Mouse (Mus musculus) embryonic stem cell, embryonic (primary cell): ENCODE data around the gene Large2.

Experiments used
- CTCF ChIA-PET, 4 experiments: fragments of 300-600 bp in 2 of 4; fragments of 350-600 bp in 2 of 4; sonication (Branson Sonifier 250); formaldehyde crosslinking; loops; one replicate each; lab custom pipeline; 2022; ENCODE audit warnings: inconsistent platforms in 2 of 4; lab: Charles Lee
- POLR2A ChIA-PET, 4 experiments: fragments of 300-600 bp in 2 of 4; fragments of 350-600 bp in 2 of 4; sonication (Branson Sonifier 250); formaldehyde crosslinking; loops; one replicate each; lab custom pipeline; 2022; ENCODE audit warnings: antibody characterized with exemption in 4 of 4, inconsistent platforms in 1 of 4; lab: Charles Lee

Gene Large2

GRCm38 (mm10) chr2:92374514-92374913 is at the start of gene Large2, which contains the start of gene Pex16:
Gene Large2 (minus strand): TSS chr2:92374869.
Gene Pex16 (plus strand): TSS chr2:92374676.
- POLR2A ChIA-PET = interaction anchor here in 3 of 4 experiments (0.6 to 13.4 kb wide), 45 partner anchors 8 to 1784 kb away, joined by 3 to 178 read pairs (median 5); partner anchors contain the start of genes Cry2 (in 2 of the 3), Mapk8ip1 (in 2 of the 3), Ambra1 (in 1 of the 3) and Arfgap2 (in 1 of the 3)
- CTCF ChIA-PET = interaction anchor here in 1 of 4 experiments (1.1 to 1.5 kb wide), 5 partner anchors 48 to 430 kb away, joined by 3 to 7 read pairs (median 3); no protein-coding TSS in a partner anchor

- CTCF ChIA-PET = interaction anchor here in 3 of 4 experiments (0.6 to 2.2 kb wide), 15 partner anchors 9 to 497 kb away, joined by 3 to 11 read pairs (median 3); partner anchors contain the start of genes Chrm4 (in 1 of the 3), Cry2 (in 1 of the 3), Large2 (in 1 of the 3) and Pex16 (in 1 of the 3)
- POLR2A ChIA-PET = interaction anchor here (0.6 to 15.5 kb wide), 38 partner anchors 8 to 767 kb away, joined by 3 to 178 read pairs (median 4); partner anchors contain the start of genes Large2 (in 3 of the 4), Pex16 (in 3 of the 4), Cry2 (in 2 of the 4) and Creb3l1 (in 1 of the 4)
Observed at GRCm38 (mm10) chr2:92423702-92424461, 49.2 kb upstream of the Large2 start.

- CTCF ChIA-PET = interaction anchor here in 2 of 4 experiments (0.6 to 2.0 kb wide), 10 partner anchors 8 to 972 kb away, joined by 3 to 8 read pairs (median 3); no protein-coding TSS in a partner anchor
- POLR2A ChIA-PET = interaction anchor here in 3 of 4 experiments (1.0 to 15.5 kb wide), 17 partner anchors 9 to 464 kb away, joined by 3 to 178 read pairs (median 10); partner anchors contain the start of genes Large2 (in 3 of the 3), Pex16 (in 3 of the 3), Cry2 (in 2 of the 3) and Creb3l1 (in 1 of the 3)
Observed at GRCm38 (mm10) chr2:92423156-92423555, 48.5 kb upstream of the Large2 start.

- CTCF ChIA-PET = interaction anchor here in 3 of 4 experiments (0.6 to 2.0 kb wide), 16 partner anchors 9 to 972 kb away, joined by 3 to 8 read pairs (median 4); partner anchors contain the start of genes Large2 (in 1 of the 3), Mdk (in 1 of the 3) and Pex16 (in 1 of the 3)
- POLR2A ChIA-PET = interaction anchor here in 3 of 4 experiments (0.6 to 15.5 kb wide), 20 partner anchors 8 to 398 kb away, joined by 3 to 178 read pairs (median 5); partner anchors contain the start of genes Cry2 (in 2 of the 3), Large2 (in 2 of the 3), Pex16 (in 2 of the 3) and Creb3l1 (in 1 of the 3)
Observed at GRCm38 (mm10) chr2:92422388-92423135, 47.9 kb upstream of the Large2 start.

GRCm38 (mm10) chr2:92421723-92422387 is 47.2 kb upstream of the Large2 start:
- CTCF ChIA-PET = interaction anchor here in 2 of 4 experiments (0.6 to 2.0 kb wide), 10 partner anchors 9 to 909 kb away, joined by 3 to 8 read pairs (median 4); partner anchors contain the start of genes Large2 (in 1 of the 2), Mdk (in 1 of the 2) and Pex16 (in 1 of the 2)
- POLR2A ChIA-PET = interaction anchor here in 3 of 4 experiments (0.6 to 15.5 kb wide), 18 partner anchors 9 to 238 kb away, joined by 3 to 178 read pairs (median 5); partner anchors contain the start of genes Cry2 (in 2 of the 3), Large2 (in 1 of the 3), Pex16 (in 1 of the 3) and Slc35c1 (in 1 of the 3)

GRCm38 (mm10) chr2:92411705-92412104 is 37.0 kb upstream of the Large2 start:
- ChIA-PET POLR2A (no interaction called here), CTCF (no interaction called here)

GRCm38 (mm10) chr2:92408309-92409045 is 33.8 kb upstream of the Large2 start:
- CTCF ChIA-PET = interaction anchor here in 1 of 4 experiments (0.8 to 1.5 kb wide), 2 partner anchors 14 to 66 kb away, joined by 3 to 5 read pairs; no protein-coding TSS in a partner anchor
- POLR2A ChIA-PET = interaction anchor here in 3 of 4 experiments (0.6 to 2.4 kb wide), 7 partner anchors 9 to 37 kb away, joined by 3 to 11 read pairs (median 4); no protein-coding TSS in a partner anchor

- CTCF ChIA-PET = no interaction called here
Observed at GRCm38 (mm10) chr2:92405687-92406086, 31.0 kb upstream of the Large2 start.

GRCm38 (mm10) chr2:92404737-92405136 is 30.1 kb upstream of the Large2 start:
- ChIA-PET CTCF (no interaction called here), POLR2A (interaction anchor here in 3 of 4 experiments (1.2 to 1.6 kb wide), 3 partner anchors 11 to 20 kb away, joined by 3 to 5 read pairs (median 4); no protein-coding TSS in a partner anchor)

More at GRCm38 (mm10) chr2:92405687-92406086, 31.0 kb upstream of the Large2 start:
- POLR2A ChIA-PET = interaction anchor here in 3 of 4 experiments (0.8 to 1.2 kb wide), 5 partner anchors 10 to 34 kb away, joined by 3 to 4 read pairs (median 3); partner anchors contain the start of gene Large2 (in 1 of the 3)

- ChIA-PET POLR2A (interaction anchor here in 2 of 4 experiments (0.6 to 1.6 kb wide), 4 partner anchors 21 to 747 kb away, joined by 3 to 5 read pairs (median 4); no protein-coding TSS in a partner anchor), CTCF (no interaction called here)
Observed at GRCm38 (mm10) chr2:92403776-92404319, 29.2 kb upstream of the Large2 start.

GRCm38 (mm10) chr2:92402591-92403326 is 28.1 kb upstream of the Large2 start:
- POLR2A ChIA-PET = interaction anchor here in 2 of 4 experiments (1.4 to 1.8 kb wide), 2 partner anchors 27 to 29 kb away, joined by 4 to 5 read pairs; no protein-coding TSS in a partner anchor

GRCm38 (mm10) chr2:92401091-92401561 is 26.5 kb upstream of the Large2 start, which contains the start of gene Mapk8ip1:
Gene Mapk8ip1 (minus strand): TSS chr2:92401263.
- ChIA-PET POLR2A (interaction anchor here in 3 of 4 experiments (0.5 to 4.4 kb wide), 17 partner anchors 8 to 469 kb away, joined by 3 to 19 read pairs (median 5); partner anchors contain the start of genes Large2 (in 2 of the 3), Mdk (in 1 of the 3), Pex16 (in 1 of the 3) and Slc35c1 (in 1 of the 3)), CTCF (interaction anchor here in 2 of 4 experiments (0.5 to 0.8 kb wide), 2 partner anchors 25 to 187 kb away, joined by 3 to 7 read pairs; no protein-coding TSS in a partner anchor)

More at GRCm38 (mm10) chr2:92402591-92403326, 28.1 kb upstream of the Large2 start:
- CTCF ChIA-PET = interaction anchor here in 1 of 4 experiments (0.9 kb wide), 1 partner anchor 17 kb away, joined by 3 read pairs; no protein-coding TSS in a partner anchor

- ChIA-PET CTCF (interaction anchor here in 2 of 4 experiments (0.5 to 0.8 kb wide), 2 partner anchors 26 to 187 kb away, joined by 3 to 7 read pairs; no protein-coding TSS in a partner anchor), POLR2A (interaction anchor here in 3 of 4 experiments (0.6 to 4.4 kb wide), 15 partner anchors 9 to 393 kb away, joined by 3 to 19 read pairs (median 5); partner anchors contain the start of genes Large2 (in 2 of the 3), Pex16 (in 1 of the 3) and Slc35c1 (in 1 of the 3))
Observed at GRCm38 (mm10) chr2:92400682-92401081, 26.0 kb upstream of the Large2 start.

- ChIA-PET POLR2A (interaction anchor here in 3 of 4 experiments (0.7 to 4.4 kb wide), 13 partner anchors 9 to 392 kb away, joined by 3 to 19 read pairs (median 6); partner anchors contain the start of genes Large2 (in 2 of the 3) and Pex16 (in 1 of the 3)), CTCF (interaction anchor here in 2 of 4 experiments (0.5 to 0.7 kb wide), 5 partner anchors 20 to 1156 kb away, joined by 3 to 5 read pairs (median 3); no protein-coding TSS in a partner anchor)
Observed at GRCm38 (mm10) chr2:92399877-92400276, 25.2 kb upstream of the Large2 start.
